Mouse (Mus musculus) C2C12 (cell line): ENCODE measurements around the gene Bsdc1. TPM values are rescaled to one million over a fixed set of nuclear protein-coding genes. Genes with fewer than 3 reads are reported as not detected.

Experiments
- H3K27me3 ChIP-seq: one replicate; pipeline ENCODE4 v1.6.1; 2011; ENCODE audit not compliant: control insufficient read depth, insufficient read depth, insufficient read length
- H3K36me3 ChIP-seq: one replicate; pipeline ENCODE4 v1.6.1; 2011; ENCODE audit not compliant: control insufficient read depth, insufficient read depth
- H3K4me3 ChIP-seq: one replicate; pipeline ENCODE4 v1.5.1; 2011; ENCODE audit warnings: mild to moderate bottlenecking, control low read depth; ENCODE audit not compliant: poor library complexity, insufficient read depth, severe bottlenecking
- H3K79me2 ChIP-seq: one replicate; pipeline ENCODE4 v1.6.1; 2011; ENCODE audit not compliant: control insufficient read depth, insufficient read depth
- H3K79me3 ChIP-seq: one replicate; pipeline ENCODE4 v1.6.1; 2011; ENCODE audit warnings: low read depth, control low read depth
- H3ac ChIP-seq: one replicate; pipeline ENCODE3; 2011; ENCODE audit warnings: low read depth; ENCODE audit not compliant: control insufficient read depth, insufficient read length
- CEBPB ChIP-seq: IDR thresholded peaks from one replicate; pipeline ENCODE4 v1.6.1; 2011; ENCODE audit warnings: low read depth, mild to moderate bottlenecking, control low read depth, moderate library complexity
- CTCF ChIP-seq: IDR thresholded peaks from one replicate; pipeline ENCODE4 v1.5.1; 2011; ENCODE audit not compliant: control insufficient read depth, insufficient read depth, insufficient read length
- FOSL1 ChIP-seq: IDR thresholded peaks from one replicate; pipeline ENCODE4 v1.8.0; 2011; ENCODE audit warnings: mild to moderate bottlenecking, low read length; ENCODE audit not compliant: poor library complexity, insufficient read depth, severe bottlenecking
- MAX ChIP-seq: IDR thresholded peaks from one replicate; pipeline ENCODE4 v1.6.1; 2011; ENCODE audit warnings: mild to moderate bottlenecking, control low read depth
- MYOD1 ChIP-seq: IDR thresholded peaks from one replicate; pipeline ENCODE4 v1.6.1; 2011; ENCODE audit warnings: low read depth; ENCODE audit not compliant: control insufficient read depth, insufficient read length
- MYOG ChIP-seq: IDR thresholded peaks from one replicate; pipeline ENCODE4 v1.6.1; 2011; ENCODE audit not compliant: control insufficient read depth, insufficient read length; ENCODE audit errors: extremely low read depth
- USF1 ChIP-seq: IDR thresholded peaks from one replicate; pipeline ENCODE4 v1.6.1; 2011; ENCODE audit warnings: low read depth, mild to moderate bottlenecking, control low read depth, moderate library complexity
- long read RNA-seq, 2 experiments: library from polyadenylated mRNA; unstranded; transcript quantifications; one replicate each; pipeline ENCODE4 v2.0.0; 2019 to 2020
- polyA plus RNA-seq: library from polyadenylated mRNA; unstranded; fragments of >200 nt; fragmentation: generic; extraction: Trizol; gene quantifications from one replicate; pipeline ENCODE4 v1.2.1, GENCODE M21; 2012; ENCODE audit warnings: missing spikeins

Bsdc1 gene
- polyA plus RNA-seq: 11.8 TPM
- long read RNA-seq, experiment 1, transcript Bsdc1-201 (11 exons, 2,823 nt): major isoform, 9 of 19 reads
- long read RNA-seq, experiment 1, partial matches to known transcripts: 7 of 19 reads
- long read RNA-seq, experiment 1, other reads (novel, unspliced or antisense): 3 of 19 reads
- long read RNA-seq, experiment 2, transcript Bsdc1-201 (11 exons, 2,823 nt): major isoform, 31 of 46 reads
- long read RNA-seq, experiment 2, partial matches to known transcripts: 7 of 46 reads
- long read RNA-seq, experiment 2, other reads (novel, unspliced or antisense): 8 of 46 reads

GRCm38 (mm10) chr4:129461183-129461960, at the start of gene Bsdc1:
TSS of gene Bsdc1 (plus strand) at chr4:129461581.
- Histone ChIP-seq H3ac (peak within 1 kb of the TSS; percentile 77), H3K79me2 (no peaks in the 10 kb centered on the region), H3K79me3 (peaks cover 4% of the 10 kb centered on the region), H3K4me3 (peak within 1 kb of the TSS; percentile 86), H3K36me3 (peaks cover 6% of the 10 kb centered on the region), H3K27me3 (no peaks in the 10 kb centered on the region)
- no peak for TF ChIP-seq USF1
- TF ChIP-seq MAX: no peak
- no peak for TF ChIP-seq FOSL1

GRCm38 (mm10) chr4:129415892-129416291, 45.5 kb upstream of the Bsdc1 start:
- no peak overlapping the region for H3ac ChIP-seq
- H3K4me3 ChIP-seq: no peak overlapping the region
- TF ChIP-seq MAX: no peak
- TF ChIP-seq FOSL1: no peak
- no peak for TF ChIP-seq CEBPB
- TF ChIP-seq CTCF: no peak
- no peak for TF ChIP-seq USF1
- no peak for TF ChIP-seq MYOD1
- no peak for TF ChIP-seq MYOG

GRCm38 (mm10) chr4:129416478-129416877, 44.9 kb upstream of the Bsdc1 start:
- H3ac ChIP-seq: no peak overlapping the region
- H3K79me2 ChIP-seq: no peaks in the 10 kb centered on the region
- no peaks in the 10 kb centered on the region for H3K36me3 ChIP-seq
- no peaks in the 10 kb centered on the region for H3K27me3 ChIP-seq
- TF ChIP-seq MYOD1 (peak; percentile 45), CTCF (no peak), MAX (peak; percentile 82), CEBPB (peak; percentile 93)
- no peaks in the 10 kb centered on the region for H3K79me3 ChIP-seq
- no peak overlapping the region for H3K4me3 ChIP-seq

More at GRCm38 (mm10) chr4:129415892-129416291, 45.5 kb upstream of the Bsdc1 start:
- no peaks in the 10 kb centered on the region for H3K36me3 ChIP-seq
- H3K27me3 ChIP-seq: no peaks in the 10 kb centered on the region
- H3K79me3 ChIP-seq: no peaks in the 10 kb centered on the region
- no peaks in the 10 kb centered on the region for H3K79me2 ChIP-seq

GRCm38 (mm10) chr4:129418321-129418720, 43.1 kb upstream of the Bsdc1 start:
- no peak overlapping the region for H3ac ChIP-seq
- no peak for TF ChIP-seq FOSL1
- no peak for TF ChIP-seq MYOD1
- no peak for TF ChIP-seq CEBPB
- no peaks in the 10 kb centered on the region for H3K36me3 ChIP-seq
- no peaks in the 10 kb centered on the region for H3K79me3 ChIP-seq
- H3K79me2 ChIP-seq: no peaks in the 10 kb centered on the region
- no peak overlapping the region for H3K4me3 ChIP-seq
- H3K27me3 ChIP-seq: no peaks in the 10 kb centered on the region

- peaks cover 34% of the 10 kb centered on the region for H3K27me3 ChIP-seq
- H3K36me3 ChIP-seq: no peaks in the 10 kb centered on the region
- H3K79me3 ChIP-seq: no peaks in the 10 kb centered on the region
- H3ac ChIP-seq: no peak within 1 kb of the TSS
- no peaks in the 10 kb centered on the region for H3K79me2 ChIP-seq
- no peak within 1 kb of the TSS for H3K4me3 ChIP-seq
- TF ChIP-seq CTCF (no peak), USF1 (no peak), MYOG (no peak), MYOD1 (no peak), MAX (no peak), CEBPB (no peak), FOSL1 (no peak)
Measured at GRCm38 (mm10) chr4:129440340-129441063, 20.9 kb upstream of the Bsdc1 start, which contains the start of gene Zbtb8b. TSS of gene Zbtb8b (minus strand) at chr4:129440853.

GRCm38 (mm10) chr4:129441145-129441544, 20.2 kb upstream of the Bsdc1 start:
- H3K79me3 ChIP-seq: no peaks in the 10 kb centered on the region
- H3K36me3 ChIP-seq: no peaks in the 10 kb centered on the region
- peaks cover 34% of the 10 kb centered on the region for H3K27me3 ChIP-seq
- no peaks in the 10 kb centered on the region for H3K79me2 ChIP-seq
- H3ac ChIP-seq: no peak overlapping the region
- TF ChIP-seq FOSL1: no peak
- no peak for TF ChIP-seq MYOD1
- TF ChIP-seq CTCF: no peak
- TF ChIP-seq USF1: no peak
- no peak for TF ChIP-seq CEBPB
- TF ChIP-seq MYOG: no peak
- TF ChIP-seq MAX: no peak
- H3K4me3 ChIP-seq: no peak overlapping the region
